Mouse (Mus musculus) erythroblast, embryonic 14.5 days (primary cell): ENCODE measurements around the gene Plppr1.

Source experiments
- GATA1 ChIP-seq: IDR thresholded peaks from 2 replicates; pipeline ENCODE4 v1.6.1; 2012; ENCODE audit warnings: low read length, inconsistent platforms, mixed read lengths
- TAL1 ChIP-seq: IDR thresholded peaks from 3 replicates; pipeline ENCODE4 v1.6.1; 2012; ENCODE audit warnings: low read length, inconsistent platforms, mixed read lengths

GRCm38 (mm10) chr4:49069471-49069870 is 10.4 kb downstream of the Plppr1 start:
- TF ChIP-seq GATA1 (no peak), TAL1 (no peak)
